Mouse (Mus musculus) erythroblast, adult 5-6 weeks (primary cell): ENCODE data around the gene Dnal1. TPM values are rescaled to one million over a fixed set of nuclear protein-coding genes. Genes with fewer than 3 reads are reported as not detected.
A peak's percentile ranks its signal among the peaks of the same experiment; 100 is the strongest.

Source experiments
- ATAC-seq: replicated peaks from 2 replicates; pipeline ENCODE4 v1.8.0; 2016; ENCODE audit warnings: moderate number of reproducible peaks, mild to moderate bottlenecking, moderate TSS enrichment, inconsistent platforms; ENCODE audit not compliant: poor library complexity, low FRiP score, severe bottlenecking
- total RNA-seq, 2 experiments: library from RNA; stranded (forward) in 1 of 2; stranded (reverse) in 1 of 2; fragments of 150-400 nt in 1 of 2; fragments of 200-764, 138-1000 nt in 1 of 2; gene quantifications; 2 replicates each; pipeline versions ENCODE4 v1.2.3 to v1.2.4; 2015 to 2017; ENCODE audit warnings: low replicate concordance in 2 of 2

The Dnal1 gene
- total RNA-seq, 2 experiments from 2014 or later: not detected

DNA sequence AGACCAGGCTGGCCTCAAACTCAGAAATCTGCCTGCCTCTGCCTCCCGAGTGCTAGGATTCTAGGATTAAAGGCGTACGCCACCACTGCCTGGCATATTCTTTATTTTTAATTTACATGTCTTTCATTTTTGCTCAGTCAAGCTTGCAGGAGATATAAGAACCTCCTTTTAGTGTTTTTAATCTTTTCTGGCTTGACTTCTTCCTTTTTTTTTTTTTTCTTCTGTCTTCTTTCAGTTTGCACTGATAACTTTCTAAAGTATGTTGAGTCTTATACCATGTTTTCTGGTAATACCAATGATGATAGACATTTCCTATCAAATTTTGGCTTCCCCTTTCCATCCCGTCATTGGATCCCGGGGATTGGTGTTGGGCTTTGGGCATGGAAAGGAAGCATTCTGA lies 5.4 kb downstream of the Dnal1 start:
- no peak for ATAC-seq

DNA sequence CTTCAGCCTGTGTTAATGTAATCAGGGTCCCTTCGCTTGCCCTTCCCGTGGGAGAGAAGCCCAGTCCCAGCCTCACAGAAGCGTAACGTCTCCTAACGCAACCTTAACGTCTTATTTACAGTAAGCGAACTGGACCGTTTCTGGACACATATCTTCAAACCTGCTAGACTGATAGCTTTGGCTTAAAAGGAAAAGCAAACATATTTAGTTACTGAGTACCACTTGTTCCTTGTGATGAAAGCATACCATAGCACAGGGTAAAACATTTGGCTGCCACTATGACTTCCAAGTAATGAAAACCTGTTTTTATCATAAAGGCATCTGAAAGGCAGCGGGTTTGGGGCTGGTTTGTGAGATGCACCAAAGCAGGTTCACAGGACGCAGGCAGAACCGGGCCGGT lies 11.7 kb downstream of the Dnal1 start:
- ATAC-seq: no peak

DNA sequence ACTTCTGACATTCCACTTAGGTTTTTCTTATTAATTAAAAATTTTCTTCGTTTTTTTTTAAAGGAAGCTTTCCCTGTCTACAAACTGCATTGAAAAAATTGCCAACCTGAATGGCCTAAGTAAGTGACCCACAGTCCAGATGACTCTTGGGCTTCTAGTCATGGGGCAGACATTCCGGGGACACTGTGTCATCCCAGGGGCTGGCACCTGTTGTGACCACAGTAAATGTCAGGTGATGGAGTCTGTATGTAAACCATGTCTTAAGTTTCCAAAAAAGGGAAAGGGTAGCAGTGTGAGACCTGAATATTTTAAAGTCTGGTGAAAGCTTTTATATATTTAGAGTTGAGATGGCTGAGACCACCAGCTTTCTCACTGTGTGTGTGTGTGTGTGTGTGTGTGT lies 12.7 kb downstream of the Dnal1 start:
- no peak for ATAC-seq

DNA sequence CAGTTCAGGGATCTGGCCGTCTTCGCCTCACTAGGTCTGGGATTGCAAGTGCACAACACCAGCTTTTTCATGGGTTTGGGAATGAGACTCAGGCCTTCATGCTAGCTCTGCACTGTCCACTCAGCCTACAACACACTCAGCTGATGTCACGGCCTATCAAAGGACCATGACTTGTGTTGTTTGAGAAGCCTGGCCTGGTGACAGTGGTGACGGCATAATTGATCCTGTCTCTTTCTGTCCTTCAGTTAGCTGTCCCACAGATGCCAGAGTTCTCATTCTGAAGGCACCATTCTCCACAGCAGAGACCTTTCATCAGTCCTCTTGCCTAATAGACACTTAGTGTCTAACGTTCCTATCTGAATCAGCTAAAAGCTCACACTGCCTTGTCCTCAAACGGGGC lies 14.4 kb downstream of the Dnal1 start:
- ATAC-seq: no peak

DNA sequence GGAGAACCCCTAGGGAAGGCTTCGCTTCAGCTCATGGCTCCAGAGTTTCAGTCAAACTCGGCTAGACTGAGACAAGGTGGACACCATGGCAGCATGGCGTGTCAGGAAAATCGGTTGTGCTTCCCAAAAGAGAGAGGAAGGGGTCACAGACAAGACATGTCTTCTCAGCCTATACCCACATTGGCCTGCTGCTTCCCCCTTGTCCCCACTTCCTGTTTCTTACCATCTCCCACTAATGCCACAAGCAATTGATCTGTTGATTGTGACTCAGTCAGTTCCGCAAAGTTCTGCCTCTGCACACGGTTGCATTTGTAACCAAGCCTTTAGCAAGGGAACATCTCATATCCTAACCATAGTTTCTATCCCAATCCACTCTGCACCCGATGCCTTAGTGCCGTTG lies 15.8 kb downstream of the Dnal1 start:
- ATAC-seq: no peak

DNA sequence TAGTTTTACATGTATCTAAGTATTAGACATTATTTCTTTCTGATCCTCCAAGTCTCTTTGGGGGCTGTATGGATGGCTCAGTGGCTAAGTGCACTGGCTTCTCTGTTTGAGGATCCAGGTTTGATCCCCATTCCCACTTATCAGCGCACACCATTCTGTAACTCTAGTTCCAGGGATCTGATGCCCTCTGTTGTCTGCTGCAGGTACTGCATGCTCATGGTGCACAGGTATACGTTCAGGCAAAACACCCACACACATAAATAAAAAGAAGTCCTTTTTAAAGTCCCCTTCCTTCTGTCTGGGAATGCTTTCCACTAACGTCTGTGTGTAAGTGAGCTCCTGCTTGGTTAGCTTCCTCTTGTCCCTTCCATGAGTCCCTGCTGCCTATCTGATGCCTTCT lies 18.1 kb downstream of the Dnal1 start:
- ATAC-seq: peak; percentile 86

DNA sequence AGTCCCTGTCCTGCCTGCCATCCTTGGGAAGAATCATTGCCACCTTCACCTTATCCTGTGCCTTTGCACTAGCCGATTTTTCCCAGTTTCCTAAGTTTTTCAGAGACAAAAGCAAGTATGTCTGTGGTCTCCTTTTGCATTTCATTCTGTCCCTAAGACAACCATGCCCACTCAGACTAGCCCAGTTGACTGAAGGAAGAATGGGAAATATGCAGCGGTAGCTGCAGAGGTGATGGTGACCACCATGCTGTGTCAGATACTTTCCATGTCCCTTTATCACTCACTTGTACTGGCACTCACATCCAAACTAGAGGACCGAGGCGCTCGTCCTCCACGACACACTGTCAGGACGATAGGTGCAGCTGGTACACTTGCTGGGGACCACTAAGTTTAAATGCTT lies 23.0 kb downstream of the Dnal1 start:
- no peak for ATAC-seq

DNA sequence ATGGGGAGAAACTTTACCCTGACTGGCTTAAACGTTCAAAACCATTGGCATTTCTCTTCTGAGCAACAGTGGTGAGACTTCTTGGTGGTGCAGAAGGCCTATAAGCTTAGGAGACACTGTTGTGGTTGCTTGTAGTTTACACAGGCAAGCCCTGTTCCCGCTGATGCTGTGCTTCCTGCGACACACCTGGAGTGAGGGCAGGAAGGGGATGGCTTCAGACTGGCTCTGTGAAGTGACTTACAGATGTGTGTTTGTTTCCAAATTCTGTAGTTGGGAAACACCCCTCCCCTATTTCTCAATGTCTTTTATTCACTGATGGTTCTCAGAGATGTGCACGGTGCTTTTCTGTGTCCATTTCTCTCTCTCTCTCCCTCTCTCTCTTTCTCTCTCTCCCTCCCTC lies 26.0 kb downstream of the Dnal1 start:
- no peak for ATAC-seq

DNA sequence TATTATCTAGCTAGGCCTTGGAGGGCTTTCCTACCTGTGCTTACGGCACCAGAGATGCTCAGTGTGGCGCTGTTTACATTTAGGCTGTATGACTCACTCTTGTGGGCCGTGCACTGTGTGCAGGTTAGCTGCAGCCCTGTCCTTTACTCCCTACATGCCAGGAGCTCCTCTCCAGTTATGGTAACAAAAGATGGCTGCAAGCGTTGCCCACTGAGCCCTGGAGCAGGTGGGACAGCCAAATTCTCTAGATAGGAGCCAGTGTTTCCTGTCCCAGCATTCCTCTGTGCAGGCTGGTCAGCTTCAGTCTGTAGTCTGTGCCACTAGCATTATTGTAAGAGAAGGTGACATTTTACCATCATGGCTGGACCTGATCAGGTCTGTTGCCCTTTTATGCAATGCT lies 27.1 kb downstream of the Dnal1 start:
- no peak for ATAC-seq

DNA sequence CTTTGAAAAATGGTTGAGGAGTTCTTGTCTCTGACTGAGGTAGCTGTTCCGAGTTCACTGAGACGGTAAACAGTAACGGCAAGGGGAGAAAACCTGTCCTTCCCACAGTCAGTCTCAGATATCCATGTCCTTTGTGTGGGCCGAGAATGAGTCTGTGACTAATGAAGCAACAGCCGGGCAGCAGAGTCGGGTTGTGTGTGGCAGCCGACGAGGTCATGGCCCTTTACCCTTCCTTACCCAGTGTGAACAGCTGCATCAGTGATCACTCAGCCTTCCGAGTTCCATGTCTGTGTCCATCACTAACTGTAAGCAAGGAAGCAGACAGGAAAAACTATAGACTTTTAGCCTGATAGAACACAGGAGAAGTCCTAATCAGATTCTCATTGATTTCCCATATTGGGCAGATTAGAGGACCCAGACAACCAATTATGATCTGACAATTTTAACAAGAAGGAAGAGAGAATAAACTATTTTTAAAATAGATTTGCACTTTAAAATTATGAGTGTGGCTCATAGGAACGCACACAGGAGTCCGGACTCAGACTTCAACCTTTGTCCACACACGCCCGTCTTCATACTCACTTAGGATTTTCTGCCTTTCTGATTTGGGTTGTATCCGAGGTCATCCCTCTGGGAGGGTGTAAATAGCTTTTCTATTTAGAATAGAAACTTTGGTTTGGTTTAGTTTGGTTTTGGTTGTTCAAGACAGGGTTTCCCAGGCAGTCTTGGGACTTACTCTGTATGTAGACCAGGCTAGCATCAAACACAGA lies 28.3 kb downstream of the Dnal1 start:
- ATAC-seq: no peak

DNA sequence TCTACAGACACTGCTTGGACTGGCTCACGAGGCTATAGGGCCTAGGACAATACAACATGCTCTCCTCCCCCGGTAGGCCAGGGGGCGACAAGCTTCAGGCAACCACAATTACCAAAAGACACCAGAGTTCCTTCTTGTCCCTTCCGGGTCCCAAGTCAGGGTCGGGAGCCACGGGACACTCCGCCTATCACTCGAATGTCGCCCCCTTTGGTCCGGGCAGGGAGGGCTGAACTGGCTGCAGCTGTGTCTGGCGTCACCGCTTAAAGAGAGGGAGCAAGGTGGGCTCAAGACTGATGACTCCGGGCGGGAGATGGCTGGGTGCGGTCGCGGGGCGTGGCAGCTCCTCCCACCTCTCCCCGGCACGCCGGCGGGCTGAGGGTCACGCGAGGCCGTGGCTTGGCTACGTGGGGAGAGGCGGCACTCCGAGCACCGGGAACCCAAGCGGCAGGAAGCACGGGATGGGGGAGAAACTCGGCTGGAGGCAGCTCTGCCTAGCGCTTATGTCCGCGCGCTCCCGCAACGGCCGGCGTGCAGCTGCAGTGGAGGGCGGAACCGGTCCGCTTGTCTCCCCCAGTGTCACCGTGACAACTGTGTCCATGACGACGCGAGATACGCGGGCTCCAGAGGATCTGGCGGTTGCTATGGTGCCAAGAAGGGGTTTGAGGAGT lies 33.9 kb downstream of the Dnal1 start, which contains the start of gene Pnma1:
Gene Pnma1 (minus strand): TSS at position 536 of the 668 bp plus-strand sequence.
- ATAC-seq: peak; percentile 65

DNA sequence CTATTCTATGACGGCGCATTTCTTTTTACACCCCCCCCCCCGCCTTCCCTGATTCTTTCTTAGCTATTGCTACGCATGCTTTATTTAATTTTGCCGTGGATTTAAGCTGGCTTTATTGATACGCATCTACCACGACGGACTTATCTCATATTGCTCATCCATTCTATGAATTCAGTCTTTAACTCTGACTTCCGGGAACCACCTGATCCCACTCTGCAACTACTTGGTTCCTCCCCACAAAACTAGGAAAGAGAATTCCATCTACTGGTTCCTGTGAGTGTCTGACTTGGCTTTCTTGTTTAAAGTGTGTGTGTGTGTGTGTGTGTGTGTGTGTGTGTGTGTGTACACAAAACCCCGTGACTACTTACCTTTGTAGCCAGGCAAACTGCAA lies 34.5 kb downstream of the Dnal1 start:
- ATAC-seq: no peak

DNA sequence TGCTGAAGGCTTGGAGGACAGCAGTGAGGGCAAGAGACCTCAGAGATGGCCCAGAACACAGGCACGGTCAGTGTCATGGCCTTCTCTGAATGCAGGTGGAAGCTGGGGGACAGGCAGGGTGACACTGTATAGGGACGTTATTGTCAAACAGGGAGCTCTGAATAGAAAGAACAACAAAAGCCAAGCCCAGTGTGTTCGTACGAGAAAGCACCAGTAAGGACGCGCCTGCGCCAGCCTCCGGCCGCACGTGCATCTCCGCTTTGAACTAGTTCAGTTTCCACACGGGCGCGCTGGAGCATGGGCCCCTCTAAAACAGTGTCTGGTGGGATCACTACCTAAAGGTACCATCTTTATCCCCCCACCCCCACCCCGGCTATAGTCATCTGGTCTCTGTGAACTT lies 35.8 kb downstream of the Dnal1 start:
- no peak for ATAC-seq

DNA sequence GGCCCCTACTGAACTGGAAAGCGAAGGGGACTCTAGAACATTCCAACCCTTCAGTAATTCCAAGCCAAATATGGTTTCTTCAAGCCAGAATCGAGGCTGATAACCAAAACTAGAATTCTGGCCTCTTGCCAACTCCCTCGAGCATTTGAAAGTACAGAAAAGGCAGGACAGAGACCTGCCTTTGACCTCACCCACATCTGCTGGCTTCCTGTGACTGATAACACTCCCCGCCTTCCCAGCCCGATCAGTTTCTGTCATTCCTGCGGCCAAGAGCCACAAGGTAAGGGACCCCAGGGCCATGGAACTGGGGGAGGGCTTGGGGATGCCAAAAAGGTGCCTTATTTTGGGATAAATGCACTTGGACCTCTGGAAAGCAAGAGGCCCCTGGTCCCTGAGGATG lies 36.8 kb downstream of the Dnal1 start:
- peak; percentile 69 for ATAC-seq

DNA sequence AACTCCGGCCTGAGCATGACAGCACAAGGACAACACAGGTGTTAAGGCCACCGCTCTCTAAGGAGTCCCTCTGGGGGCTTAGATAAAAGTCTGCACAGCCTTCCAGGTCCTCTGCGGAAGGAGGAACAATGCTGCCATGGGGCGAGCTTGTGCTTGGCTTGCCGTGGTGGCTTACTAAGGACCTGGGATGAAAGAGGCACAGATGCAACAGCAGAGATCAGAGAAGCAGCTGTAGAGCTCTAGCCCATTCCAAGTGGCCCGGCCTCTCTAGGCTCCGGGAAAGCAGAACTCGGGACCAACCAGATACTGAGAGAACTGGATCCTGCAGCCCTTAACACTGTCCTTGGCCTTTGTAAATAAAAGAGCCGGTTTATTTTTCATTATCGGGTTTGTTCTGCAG lies 37.7 kb downstream of the Dnal1 start:
- ATAC-seq: peak; percentile 10; the same call in 1 of the 2 replicates

DNA sequence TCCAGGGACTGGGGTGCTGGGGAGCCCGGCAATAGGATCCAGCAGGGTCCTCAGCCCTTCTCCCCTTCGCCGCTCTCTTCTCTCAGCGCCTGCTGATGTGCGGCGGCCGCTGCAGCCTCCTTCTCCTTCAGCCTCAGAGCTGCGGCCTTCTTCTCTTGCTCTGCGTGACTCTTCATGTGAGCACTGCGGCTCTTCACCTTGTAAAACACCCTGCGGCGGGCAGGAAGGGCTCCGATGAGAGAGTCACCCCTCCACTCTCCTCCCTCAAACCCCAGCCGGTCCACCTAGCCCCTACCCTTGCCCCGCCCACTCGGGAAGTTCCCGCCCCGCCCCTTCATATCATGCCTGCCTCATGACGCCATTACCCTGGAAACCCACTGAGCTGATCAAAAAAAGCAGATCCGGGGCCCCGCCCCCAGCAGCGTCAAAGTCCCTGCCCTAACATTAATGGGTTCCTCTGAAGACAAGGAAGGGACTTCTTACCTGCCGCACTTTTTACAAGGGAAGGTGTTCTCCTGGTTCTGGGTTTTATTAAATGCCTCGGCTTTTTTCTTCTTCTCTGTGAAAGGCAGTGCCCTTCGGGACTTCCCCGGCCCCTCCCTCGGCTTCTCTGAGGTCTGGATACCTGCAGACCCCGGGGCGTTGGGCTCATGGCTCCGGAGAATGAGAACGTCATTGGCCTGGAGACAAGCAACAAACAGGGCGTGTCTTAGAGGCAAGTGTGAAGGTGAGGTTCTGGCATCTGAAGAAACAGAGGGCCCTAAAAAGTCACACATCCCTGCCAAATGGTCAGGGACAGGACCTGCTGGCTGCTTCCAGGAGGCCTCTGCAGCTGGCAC lies 38.4 kb downstream of the Dnal1 start:
- peak; percentile 46 for ATAC-seq

DNA sequence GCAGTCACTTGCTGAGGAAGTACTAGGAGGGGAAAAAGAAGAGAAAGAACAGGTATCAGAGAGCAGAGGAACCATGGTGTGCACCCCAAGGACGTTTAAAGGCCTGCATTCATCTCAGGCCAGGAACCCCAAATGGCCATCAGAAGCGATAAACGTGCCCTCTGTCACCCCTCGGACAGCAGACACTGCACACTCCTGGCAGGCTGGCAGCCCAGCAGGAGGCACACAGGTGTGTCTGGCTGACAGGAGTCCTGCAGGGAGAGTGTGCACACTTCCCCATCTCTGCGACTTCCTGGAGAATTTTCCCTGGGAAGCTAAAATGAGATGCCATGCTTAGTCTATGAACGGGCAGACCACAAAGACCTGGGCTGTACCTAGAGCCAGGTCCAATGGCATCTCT lies 39.2 kb downstream of the Dnal1 start:
- no peak for ATAC-seq

DNA sequence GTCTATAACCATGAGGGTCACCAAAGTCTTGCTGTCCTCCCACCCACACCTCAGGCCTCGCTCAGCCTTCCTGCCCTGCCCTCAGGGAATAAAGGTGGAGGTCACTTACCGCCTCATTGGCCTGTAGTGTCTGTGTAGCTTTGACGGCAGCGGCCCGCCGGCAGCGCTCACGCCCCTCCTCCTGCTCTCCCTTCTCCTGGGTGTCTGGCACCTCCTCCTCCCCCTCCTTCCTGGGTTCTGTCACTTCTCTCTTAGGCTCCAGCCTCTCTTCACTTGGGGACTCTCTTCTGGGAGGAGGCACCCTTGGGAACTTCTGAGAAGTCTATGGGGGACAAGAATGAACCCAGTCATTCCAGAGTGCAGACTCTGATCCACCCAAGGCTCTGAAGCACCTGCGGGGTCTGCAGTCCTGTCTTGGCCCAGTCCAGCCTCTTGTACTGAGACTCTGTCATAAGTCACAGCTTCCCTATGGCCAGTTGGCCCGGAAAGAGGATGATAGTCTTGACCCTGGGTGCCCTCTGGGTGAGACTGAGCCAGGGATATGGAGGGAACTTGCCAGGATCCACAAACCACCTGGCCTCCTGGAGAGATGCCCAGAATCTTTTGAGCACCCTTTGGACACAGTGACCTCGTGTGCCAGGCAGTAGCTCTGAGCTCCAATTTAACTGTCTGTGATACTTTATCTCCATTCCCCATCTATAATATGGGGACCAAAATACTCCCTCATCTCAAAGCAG lies 40.8 kb downstream of the Dnal1 start:
- no peak for ATAC-seq

DNA sequence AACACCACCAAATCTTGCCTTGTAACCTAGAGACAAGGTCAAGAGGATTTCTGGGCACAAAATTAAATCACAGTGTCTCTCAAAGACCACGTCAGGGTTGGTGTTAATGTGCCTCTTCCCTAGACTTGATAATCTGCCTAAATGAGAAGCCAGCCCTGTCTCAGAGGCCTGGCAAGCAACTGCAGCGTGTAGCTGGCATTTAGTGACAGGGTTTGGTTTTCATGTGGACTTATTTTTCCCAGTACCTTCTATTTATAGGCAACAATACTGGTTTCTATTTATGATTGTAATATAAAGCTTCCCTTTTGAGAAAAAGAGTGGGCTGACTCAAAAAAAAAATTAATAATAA lies 41.3 kb downstream of the Dnal1 start:
- ATAC-seq: no peak

DNA sequence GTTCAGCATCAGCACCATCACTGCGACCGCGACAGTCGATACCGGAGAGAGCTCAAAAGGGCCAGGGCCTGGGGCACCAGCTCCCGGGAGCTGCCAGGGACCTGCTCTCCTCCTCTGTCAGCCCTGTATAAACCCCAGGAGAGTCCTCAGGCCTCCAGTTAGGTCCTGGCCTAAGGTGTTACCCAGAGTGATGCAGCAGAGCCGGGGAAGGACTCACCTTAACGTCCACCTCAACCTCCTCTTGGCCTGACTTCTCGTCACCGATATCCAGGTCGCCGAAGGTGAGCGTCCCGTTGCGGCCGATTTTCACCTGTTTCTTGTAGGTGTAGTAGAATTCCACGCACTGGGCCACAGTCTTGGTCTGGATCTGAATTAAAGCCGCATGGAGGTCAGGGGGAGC lies 42.0 kb downstream of the Dnal1 start:
- ATAC-seq: no peak
